Mouse (Mus musculus): ENCODE data around the gene Pah.

- TF ChIP-seq CTCF (IDR thresholded peaks at IDR 0.05) (no peak), EP300 (IDR thresholded peaks at IDR 0.05) (no peak)
Measured at GRCm38 (mm10) chr10:87501659-87502042, 19.9 kb upstream of the Pah start.

Data from lung, postnatal 0 days (tissue).